Mouse (Mus musculus) liver, adult 2 months (tissue): ENCODE measurements around the gene Klhl5. TPM values are rescaled to one million over a fixed set of nuclear protein-coding genes. Genes with fewer than 3 reads are reported as not detected.

Source experiments
- DNase-seq: peaks from one replicate; pipeline ENCODE4 v3.0.0-alpha.2; 2011; ENCODE audit warnings: low read depth, low spot score; ENCODE audit errors: extremely low read depth
- H3K27ac ChIP-seq: fragments of 200-500 bp; replicated peaks from 2 replicates; pipeline ENCODE4 v1.5.1; 2012; ENCODE audit warnings: low read depth, mild to moderate bottlenecking, control low read depth, inconsistent platforms, low read length; ENCODE audit not compliant: insufficient read depth
- H3K27me3 ChIP-seq: fragments of 200-500 bp; 2 replicates; pipeline ENCODE4 v1.6.1; 2012; ENCODE audit warnings: mild to moderate bottlenecking, moderate library complexity, low read length, inconsistent platforms; ENCODE audit not compliant: control insufficient read depth, insufficient read depth
- H3K36me3 ChIP-seq: fragments of 200-500 bp; 2 replicates; pipeline ENCODE4 v1.6.1; 2012; ENCODE audit warnings: low read length, inconsistent platforms; ENCODE audit not compliant: control insufficient read depth, insufficient read depth
- H3K4me1 ChIP-seq: fragments of 200-500 bp; 2 replicates; pipeline ENCODE4 v1.6.1; 2011; ENCODE audit warnings: low read length; ENCODE audit not compliant: control insufficient read depth, insufficient read depth
- H3K4me3 ChIP-seq: fragments of 200-500 bp; 2 replicates; pipeline ENCODE4 v1.5.1; 2011; ENCODE audit warnings: low read depth, mild to moderate bottlenecking, control low read depth, low read length, moderate library complexity; ENCODE audit not compliant: insufficient read depth
- H3K79me2 ChIP-seq: fragments of 200-500 bp; 2 replicates; pipeline ENCODE4 v1.6.1; 2012; ENCODE audit warnings: inconsistent platforms, mild to moderate bottlenecking, low read length, moderate library complexity; ENCODE audit not compliant: control insufficient read depth, insufficient read depth
- H3K9ac ChIP-seq: fragments of 200-500 bp; 2 replicates; pipeline ENCODE4 v1.6.1; 2012; ENCODE audit warnings: low read depth, mild to moderate bottlenecking, control low read depth, inconsistent platforms, low read length
- CTCF ChIP-seq: fragments of 200-500 bp; IDR thresholded peaks from 2 replicates; pipeline ENCODE4 v1.5.1; 2011; ENCODE audit warnings: low read depth, low read length, control low read depth
- POLR2A ChIP-seq: fragments of 200-500 bp; IDR thresholded peaks from 2 replicates; pipeline ENCODE4 v1.6.1; 2011; ENCODE audit warnings: low read length, control low read depth; ENCODE audit not compliant: insufficient read depth; ENCODE audit errors: extremely low read depth
- WGBS: fragments of 180-500 bp; shearing (Covaris S2); methylation state at CpG from one replicate; pipeline ENCODE4 v1.1.7; 2018; 5-methylcytosine and 5-hydroxymethylcytosine counted together
- polyA plus RNA-seq: library from polyadenylated mRNA; depleted of rRNA; stranded (reverse); fragments of >200 nt; gene quantifications from 2 replicates; pipeline ENCODE4 v1.2.3, GENCODE M21; 2012
- total RNA-seq: library from RNA; depleted of rRNA; stranded (reverse); fragments of >200 nt; gene quantifications from 2 replicates; pipeline ENCODE4 v1.2.3, GENCODE M21; 2014

Klhl5 gene
- total and polyA plus RNA-seq, 2 experiments = 13.8 to 23.8 TPM

DNA sequence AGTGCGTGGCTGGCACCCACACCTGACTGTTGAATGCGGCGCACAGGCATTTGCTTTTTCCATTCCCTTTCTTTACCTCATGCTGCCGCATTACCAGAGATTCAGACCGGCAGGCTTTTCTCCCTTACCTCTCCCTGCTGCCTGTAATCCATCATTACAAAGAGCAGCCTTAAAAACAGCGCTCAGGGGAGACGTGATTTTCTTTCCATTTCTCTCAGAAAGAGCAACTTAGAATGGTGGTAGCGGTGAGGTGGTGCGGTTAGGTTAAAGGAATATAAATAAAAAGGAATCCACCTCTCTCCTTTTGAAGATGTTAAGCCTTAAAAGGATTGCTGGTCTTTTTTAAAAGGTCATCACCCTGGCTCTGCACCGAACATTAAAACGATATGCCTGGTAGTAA, 37.5 kb upstream of the Klhl5 start:
- H3K27ac ChIP-seq = no peak overlapping the region
- no peak for TF ChIP-seq POLR2A
- no peak for TF ChIP-seq CTCF
- no peaks in the 10 kb centered on the region for H3K27me3 ChIP-seq
- H3K4me1 ChIP-seq = peaks cover 2% of the 10 kb centered on the region; the same call in 1 of the 2 replicates
- no peak overlapping the region for H3K4me3 ChIP-seq
- H3K36me3 ChIP-seq = no peaks in the 10 kb centered on the region
- H3K9ac ChIP-seq = no peak overlapping the region
- H3K79me2 ChIP-seq = no peaks in the 10 kb centered on the region
- WGBS = 91% methylated on average over 11 of the region's 11 CpGs
- no peak for DNase-seq

DNA sequence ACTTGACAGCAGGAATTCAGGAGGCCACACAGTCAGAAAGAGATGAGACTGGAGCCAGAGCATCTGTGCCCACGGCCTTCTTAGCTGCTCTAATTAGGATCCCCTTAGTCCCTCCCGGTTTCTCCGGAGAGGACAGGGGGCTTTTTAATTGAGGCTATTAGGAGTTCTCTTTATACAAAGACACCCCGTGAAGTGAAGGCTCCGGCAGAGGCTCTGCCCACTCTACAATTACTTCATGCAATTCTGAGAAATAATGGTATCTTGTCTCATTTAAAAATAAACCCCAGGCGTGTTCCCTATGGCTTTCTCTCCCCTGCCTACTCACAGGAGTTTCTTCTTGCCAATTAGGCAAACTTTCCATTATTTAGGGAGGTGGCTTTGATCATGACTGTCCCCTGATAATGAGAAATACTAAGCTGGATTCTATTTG, 35.6 kb upstream of the Klhl5 start:
- H3K27me3 ChIP-seq = no peaks in the 10 kb centered on the region
- WGBS = 90% methylated on average over 6 of the region's 6 CpGs
- no peak for DNase-seq

DNA sequence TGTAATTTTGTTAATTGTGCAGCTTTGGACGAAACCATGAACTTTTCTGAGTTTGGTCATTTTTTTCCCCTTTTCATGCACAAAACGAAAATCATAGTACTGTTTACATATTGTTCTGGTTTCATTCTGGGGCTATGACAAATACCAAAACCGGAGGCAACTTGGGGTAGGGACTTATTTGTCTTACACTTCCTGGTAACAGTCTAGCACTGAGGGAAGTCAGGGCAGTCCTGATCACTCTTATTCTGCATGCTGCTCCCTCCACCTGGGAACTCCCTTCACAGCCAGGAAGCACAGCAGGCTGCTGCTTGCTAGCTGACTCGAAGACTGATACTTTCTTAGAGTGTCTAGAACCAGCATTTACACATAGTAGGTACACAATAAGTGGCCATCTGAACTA, 34.1 kb upstream of the Klhl5 start:
- TF ChIP-seq CTCF (no peak), POLR2A (no peak)

More for the DNA sequence above, 35.6 kb upstream of the Klhl5 start:
- no peak overlapping the region for H3K27ac ChIP-seq
- H3K36me3 ChIP-seq = no peaks in the 10 kb centered on the region
- peaks cover 2% of the 10 kb centered on the region; the same call in 1 of the 2 replicates for H3K4me1 ChIP-seq
- TF ChIP-seq POLR2A (no peak), CTCF (no peak)
- H3K79me2 ChIP-seq = no peaks in the 10 kb centered on the region
- H3K9ac ChIP-seq = no peak overlapping the region
- H3K4me3 ChIP-seq = no peak overlapping the region

DNA sequence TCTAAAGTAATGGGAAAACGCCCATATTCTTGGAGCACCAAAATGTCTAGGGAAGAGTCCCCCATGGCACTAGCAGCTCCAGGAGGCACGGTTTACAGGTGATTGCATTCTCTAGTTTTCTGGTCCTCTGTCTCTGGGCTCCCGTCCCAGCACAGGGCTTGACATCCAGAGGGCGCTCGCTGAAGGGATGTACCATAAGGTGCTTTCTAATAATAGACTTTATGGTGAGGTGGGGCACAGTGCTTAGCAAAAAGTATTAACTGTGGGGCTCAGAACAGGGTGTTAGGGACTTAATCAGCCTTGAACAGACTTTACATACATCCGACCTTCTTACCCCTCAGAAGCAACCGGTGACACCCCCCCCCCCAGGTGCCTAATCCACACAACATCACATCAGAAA, 32.6 kb upstream of the Klhl5 start:
- WGBS = 66% methylated on average over 7 of the region's 7 CpGs
- no peak overlapping the region for H3K27ac ChIP-seq
- no peak for DNase-seq
- no peak overlapping the region for H3K9ac ChIP-seq
- no peaks in the 10 kb centered on the region for H3K36me3 ChIP-seq
- no peaks in the 10 kb centered on the region for H3K27me3 ChIP-seq
- no peaks in the 10 kb centered on the region for H3K4me1 ChIP-seq
- H3K79me2 ChIP-seq = no peaks in the 10 kb centered on the region
- no peak overlapping the region for H3K4me3 ChIP-seq
- TF ChIP-seq POLR2A (no peak), CTCF (peak; percentile 49)

More for the DNA sequence above, 34.1 kb upstream of the Klhl5 start:
- WGBS = 71% methylated on average over 4 of the region's 4 CpGs
- Histone ChIP-seq H3K36me3 (no peaks in the 10 kb centered on the region), H3K27me3 (no peaks in the 10 kb centered on the region), H3K79me2 (no peaks in the 10 kb centered on the region), H3K9ac (no peak overlapping the region), H3K27ac (no peak overlapping the region), H3K4me1 (peaks cover 1% of the 10 kb centered on the region; the same call in 1 of the 2 replicates), H3K4me3 (no peak overlapping the region)
- no peak for DNase-seq

DNA sequence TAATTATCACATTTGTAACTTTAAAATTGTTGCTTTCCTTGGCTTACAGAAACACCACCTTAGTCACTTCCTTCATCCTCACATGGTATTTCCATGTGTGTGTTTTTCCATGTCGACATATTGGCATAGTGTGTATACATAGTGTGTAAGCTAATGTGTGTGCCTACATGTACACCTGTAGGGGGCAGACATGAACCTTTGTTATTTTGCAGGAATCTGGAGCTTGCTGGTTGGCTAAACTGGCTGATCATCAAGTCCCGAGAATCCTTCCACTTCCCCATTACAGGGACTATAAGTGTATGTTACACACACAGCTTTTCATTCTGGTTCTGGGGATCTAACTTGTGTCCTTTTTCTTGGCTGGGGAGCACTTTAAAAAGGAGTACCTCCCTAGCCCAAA, 31.3 kb upstream of the Klhl5 start:
- Histone ChIP-seq H3K36me3 (no peaks in the 10 kb centered on the region), H3K9ac (no peak overlapping the region), H3K27ac (no peak overlapping the region), H3K4me3 (no peak overlapping the region), H3K79me2 (no peaks in the 10 kb centered on the region), H3K27me3 (no peaks in the 10 kb centered on the region), H3K4me1 (no peaks in the 10 kb centered on the region)
- TF ChIP-seq POLR2A (no peak), CTCF (peak; percentile 30; the same call in 1 of the 2 replicates)
- 58% methylated on average over 2 of the region's 2 CpGs for WGBS
- peak; percentile 71 for DNase-seq

DNA sequence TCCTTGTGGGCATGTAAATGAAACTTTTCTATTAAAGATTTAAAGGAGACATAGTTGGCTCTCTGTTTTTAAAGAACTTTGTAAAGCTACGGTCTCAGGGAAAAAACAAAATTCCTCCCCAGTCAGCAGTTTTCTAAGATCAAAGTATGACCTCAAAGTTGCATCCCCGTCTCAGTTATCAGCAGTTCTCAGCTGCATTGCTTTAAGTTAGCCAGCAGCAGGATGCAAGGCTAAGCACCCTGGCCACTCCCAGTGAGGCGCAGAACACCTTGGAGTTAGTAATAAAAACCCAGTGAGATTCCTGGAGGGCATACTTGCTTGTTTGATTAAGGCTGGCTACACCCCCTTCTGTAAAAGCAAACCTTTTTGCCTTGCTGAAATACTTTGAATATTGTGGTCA, 30.6 kb upstream of the Klhl5 start:
- no peak overlapping the region for H3K27ac ChIP-seq
- 68% methylated on average over 3 of the region's 3 CpGs for WGBS
- no peaks in the 10 kb centered on the region for H3K4me1 ChIP-seq
- H3K9ac ChIP-seq = no peak overlapping the region
- no peaks in the 10 kb centered on the region for H3K79me2 ChIP-seq
- no peaks in the 10 kb centered on the region for H3K36me3 ChIP-seq
- no peak for TF ChIP-seq POLR2A
- TF ChIP-seq CTCF = no peak
- no peak overlapping the region for H3K4me3 ChIP-seq
- no peak for DNase-seq
- H3K27me3 ChIP-seq = no peaks in the 10 kb centered on the region
